Mouse (Mus musculus) embryo, embryonic 11.5 days (tissue): Measurements from ENCODE around the gene Chrm5.
"Not testable (repeated sequence)": the region's sequence is repeated elsewhere in the genome, so short reads cannot be mapped to it uniquely, and the experiment has no call there.

Source experiments
- DNase-seq: peaks from one replicate; pipeline ENCODE4 v3.0.0-alpha.2; 2012; ENCODE audit warnings: low read depth, low spot score

Gene Chrm5

DNA sequence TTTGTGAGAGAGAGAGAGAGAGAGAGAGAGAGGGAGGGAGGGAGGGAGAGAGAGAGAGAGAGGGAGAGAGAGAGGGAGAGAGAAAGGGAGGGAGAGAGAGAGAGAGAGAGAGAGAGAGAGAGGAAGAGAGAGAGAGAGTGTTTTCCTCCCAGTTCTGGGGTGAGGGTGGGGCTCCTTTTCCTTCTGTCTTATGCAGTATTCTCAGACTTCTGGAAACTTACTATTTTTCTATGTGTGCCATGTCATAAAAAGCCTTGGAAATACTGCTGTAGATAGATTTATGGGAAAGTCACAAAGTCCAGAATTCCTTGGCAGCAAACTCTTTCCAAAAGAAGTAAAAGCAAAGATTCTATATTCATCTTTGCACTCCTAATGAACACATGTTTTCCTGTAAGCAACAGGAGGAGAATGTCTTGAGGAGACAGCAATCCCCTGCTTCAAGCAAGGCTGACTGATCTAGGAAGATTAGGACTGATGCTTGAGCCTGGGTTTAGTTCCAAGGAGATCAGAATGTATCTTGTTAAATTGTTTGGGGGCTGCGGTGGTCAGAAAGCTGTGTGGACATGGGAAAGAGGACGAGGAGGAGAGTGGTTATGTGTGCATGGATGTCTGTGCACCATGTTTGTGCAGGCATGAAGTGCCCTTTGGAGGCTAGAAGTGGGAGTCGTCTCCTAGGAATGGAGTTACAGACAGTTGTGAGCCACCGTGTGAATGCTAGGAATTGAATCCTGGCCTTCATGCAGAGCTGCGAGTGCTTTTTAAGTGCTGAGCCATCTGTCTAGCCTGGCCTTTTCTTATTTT lies 2.2 kb upstream of the Chrm5 start:
- no peak for DNase-seq

DNA sequence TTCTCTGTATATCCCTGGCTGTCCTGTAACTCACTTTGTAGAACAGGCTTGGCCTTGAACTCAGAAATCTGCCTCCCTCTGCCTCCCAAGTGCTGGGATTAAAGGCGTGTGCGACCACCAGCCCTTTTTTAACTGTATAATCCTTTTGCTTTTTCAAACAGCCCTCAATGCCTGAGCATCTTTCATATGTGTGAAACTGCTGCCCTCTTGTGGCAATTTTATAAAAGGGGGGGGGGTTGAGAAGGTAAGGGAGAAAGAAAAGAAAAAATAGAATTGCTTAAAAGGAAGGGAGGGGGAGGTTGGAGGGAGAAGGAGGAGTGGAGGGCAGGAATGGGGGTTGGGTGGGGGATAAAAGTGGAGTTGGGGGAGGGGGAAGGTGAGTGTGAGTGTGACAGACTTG lies 995 bp upstream of the Chrm5 start:
- DNase-seq, result peak; percentile 57

DNA sequence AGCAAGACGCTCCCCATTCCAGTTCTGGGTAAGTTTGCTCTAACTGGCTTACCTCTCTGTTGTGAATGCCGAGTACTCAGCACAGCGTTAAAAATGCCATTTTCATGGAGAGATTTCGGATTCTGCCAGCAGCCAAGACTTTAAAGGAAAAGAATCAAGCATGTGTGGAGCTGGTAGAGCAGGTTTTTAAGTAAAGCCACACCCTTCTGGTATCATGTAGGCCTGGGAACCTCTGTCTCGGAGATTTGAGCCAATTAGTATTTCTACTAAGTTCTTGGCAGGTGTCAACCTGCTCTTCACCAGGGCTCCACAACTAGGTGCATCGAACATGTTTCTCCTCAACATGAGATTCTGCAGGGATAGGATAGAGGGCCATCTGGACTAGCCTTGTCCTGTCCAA lies 4.0 kb downstream of the Chrm5 start:
- no peak for DNase-seq

DNA sequence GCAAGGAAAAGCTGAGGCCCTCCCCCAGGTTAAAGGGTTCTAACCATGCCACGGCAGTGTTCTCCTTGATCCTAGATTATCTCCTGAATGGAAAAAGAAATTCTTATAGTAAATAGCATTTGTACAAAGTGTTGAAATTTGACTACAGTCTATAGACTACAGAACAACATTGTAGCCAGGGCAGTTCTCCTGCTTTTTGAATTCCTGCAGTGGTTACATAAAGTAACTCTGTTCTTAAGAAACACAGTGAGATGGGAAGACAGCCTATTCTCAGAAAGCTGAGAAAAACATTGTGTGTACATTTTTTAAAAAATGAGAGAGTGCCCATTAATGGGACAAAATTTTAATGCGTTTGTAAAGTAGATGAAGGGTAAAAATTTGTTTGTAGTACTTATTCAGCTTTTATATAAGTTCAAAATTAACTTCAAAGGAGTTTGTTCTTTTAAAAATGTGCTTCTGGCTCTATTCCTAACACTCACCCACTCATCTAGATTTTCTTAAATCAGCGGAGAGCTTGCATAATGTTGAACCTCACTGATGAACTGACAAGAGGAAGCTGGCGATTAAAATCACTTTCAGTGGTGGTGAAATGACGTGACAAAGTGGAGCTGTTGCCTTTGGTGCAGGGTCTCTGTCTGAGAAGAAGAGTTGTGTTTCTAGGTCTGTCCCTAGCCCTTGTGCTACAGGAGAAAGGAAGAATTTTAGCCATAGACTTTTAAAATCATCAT lies 5.4 kb downstream of the Chrm5 start:
- no peak for DNase-seq

DNA sequence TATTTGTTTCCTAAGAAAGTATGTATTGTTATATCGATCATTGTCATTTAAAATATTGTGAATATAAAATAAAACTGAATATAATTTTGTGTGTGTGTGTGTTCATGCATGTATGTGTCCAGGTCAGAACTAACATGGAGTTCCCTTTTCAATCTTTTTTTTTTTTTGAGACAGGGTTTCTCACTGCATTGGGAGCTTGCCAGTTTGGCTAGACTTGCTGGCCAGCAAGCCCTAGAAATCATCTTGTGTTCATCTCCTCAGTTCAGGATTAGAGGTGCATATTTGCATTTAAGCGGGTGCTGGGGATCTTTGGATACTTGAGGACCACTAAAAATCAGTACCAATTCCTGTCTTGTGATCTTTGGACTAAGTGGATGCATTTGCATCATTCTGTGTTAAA lies 8.5 kb downstream of the Chrm5 start:
- DNase-seq, result no peak

DNA sequence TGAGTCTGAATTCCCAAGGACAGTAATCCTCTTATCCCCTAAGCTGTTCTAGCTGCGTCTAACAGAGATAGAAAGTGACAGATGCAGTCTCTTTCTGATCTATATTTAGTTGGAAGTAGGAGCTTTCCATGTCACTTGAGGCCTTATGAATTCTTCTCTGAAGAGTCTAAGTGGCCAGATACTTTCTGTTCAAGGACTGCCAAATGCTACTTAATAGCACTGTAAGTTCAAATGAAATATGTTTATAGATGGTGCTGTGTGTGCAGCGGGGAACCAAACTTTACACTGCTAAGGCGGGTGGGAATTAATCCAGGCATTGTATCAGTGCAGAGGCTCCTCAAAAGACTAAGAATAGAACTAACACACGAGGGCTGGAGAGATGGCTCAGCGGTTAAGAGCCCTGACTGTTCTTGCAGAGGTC lies 9.6 kb downstream of the Chrm5 start:
- no peak for DNase-seq

DNA sequence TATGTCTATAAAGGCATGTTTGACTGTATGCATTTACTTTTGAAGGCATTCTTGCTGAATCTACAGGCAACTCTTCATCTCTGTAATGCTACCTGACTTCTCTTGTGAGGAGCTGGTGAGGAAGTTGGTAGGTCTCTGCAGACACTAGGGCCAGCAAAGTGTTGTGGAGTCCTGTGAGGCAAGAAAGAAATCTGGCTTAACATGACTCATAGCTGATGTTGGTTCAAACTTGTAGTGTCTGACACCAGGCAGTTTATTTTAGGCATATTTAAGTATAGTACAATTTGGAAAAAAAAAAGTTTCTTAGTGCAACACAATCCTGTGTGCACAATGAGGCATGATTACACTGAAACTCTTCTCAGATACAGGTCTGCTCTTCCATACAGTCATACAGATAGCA lies 11.0 kb downstream of the Chrm5 start:
- no peak for DNase-seq

DNA sequence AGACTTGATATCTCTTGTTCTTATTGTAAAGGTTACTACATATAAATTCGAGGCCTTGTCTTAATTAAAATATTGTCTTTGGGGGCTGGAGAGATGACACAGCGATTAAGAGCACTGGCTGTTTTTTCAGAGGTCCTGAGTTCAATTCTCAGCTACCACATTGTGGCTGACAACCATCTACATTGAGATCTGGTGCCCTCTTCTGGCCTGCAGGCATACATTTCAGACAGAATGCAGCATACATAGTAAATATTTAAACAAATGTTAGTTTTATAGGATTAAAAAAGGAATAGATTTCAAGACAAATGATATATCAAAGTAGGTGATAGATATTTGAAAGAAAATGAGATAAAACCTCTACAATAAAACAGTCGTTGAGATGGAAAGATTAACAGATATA lies 20.0 kb downstream of the Chrm5 start:
- no peak for DNase-seq

DNA sequence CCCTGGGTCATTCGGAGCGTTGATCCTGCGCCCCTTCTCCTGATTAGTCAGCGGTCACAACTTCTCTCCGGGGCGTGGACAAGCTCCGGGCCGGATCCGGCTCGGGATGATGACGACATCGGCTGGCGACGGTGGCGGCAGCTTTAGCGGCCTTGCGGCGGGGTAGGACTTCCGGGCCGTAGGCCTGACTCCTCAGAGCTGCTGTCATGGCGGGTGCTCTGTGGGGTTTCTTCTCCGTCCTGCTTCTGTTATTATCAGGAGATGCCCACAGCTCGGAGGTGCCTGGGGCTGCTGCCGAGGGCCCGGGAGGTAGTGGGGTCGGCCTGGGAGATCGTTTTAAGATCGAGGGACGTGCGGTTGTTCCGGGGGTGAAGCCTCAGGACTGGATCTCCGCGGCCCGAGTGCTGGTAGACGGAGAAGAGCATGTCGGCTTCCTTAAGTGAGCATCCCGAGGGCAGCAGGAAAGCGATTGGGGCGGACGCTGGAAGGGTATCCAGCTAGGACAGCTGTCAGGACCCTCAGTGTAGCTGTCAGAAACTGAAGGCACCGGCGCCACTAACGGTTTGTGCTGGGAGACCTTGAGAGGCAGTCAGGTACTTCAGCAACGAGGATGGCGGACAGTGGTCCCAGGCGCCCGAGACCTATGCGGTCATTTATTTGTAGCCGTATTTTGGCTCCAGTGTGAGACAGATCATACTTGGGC lies 25.6 kb downstream of the Chrm5 start, which contains the start of gene Emc7:
Gene Emc7 (plus strand): TSS at position 136 of the 703 bp plus-strand sequence.
- DNase-seq, result peak; percentile 87

DNA sequence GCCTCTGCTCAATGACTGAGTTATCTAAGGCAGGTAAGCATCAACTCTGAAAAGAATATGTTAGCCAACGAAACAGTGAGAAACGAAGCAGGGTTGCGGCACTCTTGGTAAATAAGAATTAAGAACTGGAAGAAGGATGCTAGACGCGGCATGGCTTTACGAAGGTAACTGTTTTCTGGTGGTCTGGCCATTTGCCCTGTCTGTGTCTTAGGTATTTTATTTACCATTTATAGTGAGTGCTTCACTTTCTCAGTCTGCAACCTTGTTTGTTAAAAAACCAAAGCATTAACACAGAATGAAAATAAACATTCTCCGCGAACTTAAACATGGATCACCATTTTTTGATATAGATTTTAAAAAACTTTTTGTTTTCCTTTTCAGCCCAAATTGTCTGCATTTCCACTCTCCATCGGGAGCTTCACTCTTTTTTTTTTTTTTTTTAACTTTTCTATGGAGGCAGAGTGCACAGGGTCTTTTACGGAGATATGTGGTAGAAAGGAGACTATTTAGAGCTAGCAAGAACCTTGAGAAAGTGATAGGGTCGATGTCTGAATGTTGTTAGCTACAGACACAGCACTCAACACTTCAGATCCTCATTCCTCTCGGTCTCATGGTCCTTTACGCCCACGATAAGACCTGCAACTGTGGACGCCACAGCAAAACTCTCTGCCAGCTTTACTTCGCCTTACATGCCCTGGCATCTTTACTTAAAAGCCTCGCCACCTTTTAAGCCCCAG lies 26.3 kb downstream of the Chrm5 start:
- no peak for DNase-seq

DNA sequence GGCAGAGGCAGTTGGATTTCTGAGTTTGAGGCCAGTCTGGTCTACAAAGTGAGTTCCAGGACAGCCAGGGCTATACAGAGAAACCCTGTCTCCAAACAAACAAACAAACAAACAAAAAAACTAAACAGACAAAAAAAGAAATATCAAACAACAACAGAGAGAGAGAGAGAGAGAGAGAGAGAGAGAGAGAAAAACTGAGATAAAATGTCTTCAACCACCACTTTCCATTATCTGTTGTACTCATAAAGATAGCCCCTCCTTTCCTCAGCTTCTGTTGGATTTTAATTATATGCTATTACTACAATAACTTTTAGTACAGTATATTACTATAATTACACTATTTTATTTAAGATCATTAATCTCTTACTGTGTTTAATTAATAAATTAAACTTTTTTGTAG lies 28.1 kb downstream of the Chrm5 start:
- DNase-seq, result not testable (repeated sequence)

DNA sequence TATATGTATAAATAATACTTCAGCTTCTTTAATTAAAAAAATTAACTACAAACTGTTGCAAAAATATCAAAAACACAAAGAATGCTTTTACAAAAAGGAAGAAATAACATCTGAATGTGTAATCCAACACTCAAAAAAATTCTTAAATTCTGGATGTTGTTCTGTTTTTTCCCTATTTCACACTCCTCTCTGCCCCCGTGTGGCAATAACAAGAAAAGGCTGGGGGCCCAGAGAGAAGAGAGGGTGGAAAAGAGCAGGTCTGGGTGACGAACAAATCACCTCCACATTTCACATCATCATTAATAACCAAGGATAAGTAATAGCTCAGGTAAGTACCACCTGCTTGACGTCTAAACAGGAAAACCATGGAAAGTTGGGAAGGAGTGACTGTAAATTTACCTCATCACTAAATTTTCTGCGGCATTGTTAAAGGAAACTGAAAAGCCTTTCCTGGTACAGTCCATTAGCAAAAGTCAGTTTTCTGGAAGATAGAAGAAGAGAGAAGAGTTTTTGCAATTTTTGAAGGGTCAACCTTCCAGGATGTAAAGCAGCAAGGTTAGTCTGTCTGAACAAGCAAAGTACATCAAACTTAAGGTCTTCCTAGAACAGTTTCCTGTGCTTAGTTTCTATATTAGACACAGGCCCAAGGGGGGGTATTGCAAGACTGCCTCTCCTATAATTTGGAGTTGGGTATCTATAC lies 30.8 kb downstream of the Chrm5 start:
- DNase-seq, result no peak

DNA sequence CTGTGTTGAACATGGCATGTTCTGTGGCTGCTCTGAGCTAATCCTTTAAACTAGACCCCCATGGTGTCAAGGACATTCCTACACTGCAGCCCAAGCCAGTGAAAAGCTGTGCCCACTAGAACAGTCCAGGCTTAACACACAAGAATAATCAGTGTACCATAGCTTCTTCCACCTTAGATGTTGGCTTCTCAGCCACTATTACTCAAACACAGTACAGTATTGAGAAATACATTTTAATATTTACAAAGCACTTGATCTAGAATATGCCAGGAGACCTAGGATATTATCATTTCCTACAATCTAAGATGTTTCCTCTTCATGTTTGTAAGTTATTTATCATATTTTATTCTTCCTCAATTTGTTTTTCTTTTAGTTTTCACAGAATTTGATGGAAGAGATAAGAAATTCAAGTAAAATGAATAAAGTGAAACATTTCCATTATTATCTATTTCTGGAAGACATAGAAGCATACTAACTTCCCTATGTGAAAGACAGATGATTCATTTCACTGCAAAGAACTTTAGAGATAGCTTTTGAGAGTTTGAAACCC lies 32.0 kb downstream of the Chrm5 start:
- DNase-seq, result no peak

DNA sequence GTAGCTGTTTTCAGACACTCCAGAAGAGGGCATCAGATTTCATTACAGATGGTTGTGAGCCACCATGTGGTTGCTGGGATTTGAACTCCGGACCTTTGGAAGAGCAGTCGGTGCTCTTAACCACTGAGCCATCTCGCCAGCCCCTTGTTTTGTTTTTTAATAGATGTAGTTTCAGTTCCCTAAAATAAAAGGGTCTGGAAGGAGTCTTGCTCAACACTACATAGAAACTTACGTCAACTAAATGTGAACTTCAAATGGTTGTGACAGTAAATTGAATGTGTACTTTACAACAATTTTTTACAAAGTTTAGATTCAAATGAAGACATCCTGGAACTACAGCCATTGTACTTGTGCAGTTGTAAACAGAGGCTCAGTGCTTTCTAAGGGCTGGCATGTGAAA lies 32.5 kb downstream of the Chrm5 start:
- not testable (repeated sequence) for DNase-seq

DNA sequence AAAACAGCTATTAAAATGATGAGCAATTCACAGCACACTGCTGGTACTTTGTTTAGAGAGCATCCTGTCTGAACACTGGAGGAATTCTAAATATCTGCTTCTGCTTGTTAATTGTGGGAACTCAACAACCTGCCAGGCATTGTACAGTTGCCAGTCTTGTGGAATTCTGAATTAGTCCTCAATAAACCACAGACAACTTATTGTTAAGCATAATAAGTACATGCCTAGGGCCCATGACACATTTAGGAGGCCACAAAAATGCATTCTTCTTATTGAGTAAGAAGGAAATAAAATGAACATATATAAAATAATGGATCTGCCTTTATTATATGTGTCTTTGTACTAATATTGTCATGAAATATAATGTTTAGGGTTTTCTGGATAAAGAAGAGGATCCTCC lies 35.1 kb downstream of the Chrm5 start:
- DNase-seq, result no peak

DNA sequence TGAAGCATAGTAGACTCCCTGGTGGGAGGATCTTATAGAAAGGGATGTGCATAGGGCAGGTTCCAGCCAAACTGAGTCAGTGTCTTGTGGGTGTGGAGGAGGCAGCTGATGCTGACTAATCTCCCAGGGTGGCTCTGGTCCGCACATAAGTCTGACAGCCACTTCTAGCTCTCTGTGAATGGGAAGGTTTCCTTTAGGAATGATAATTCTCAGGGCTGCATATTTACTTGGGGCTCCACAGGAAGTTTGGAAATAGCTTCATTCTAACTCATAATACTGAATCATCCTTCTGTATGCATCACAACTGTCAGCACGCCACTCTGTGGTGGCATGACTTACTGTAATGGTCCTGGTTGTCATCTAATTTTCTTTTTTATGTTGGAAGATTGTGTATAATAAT lies 37.1 kb downstream of the Chrm5 start:
- DNase-seq, result no peak

DNA sequence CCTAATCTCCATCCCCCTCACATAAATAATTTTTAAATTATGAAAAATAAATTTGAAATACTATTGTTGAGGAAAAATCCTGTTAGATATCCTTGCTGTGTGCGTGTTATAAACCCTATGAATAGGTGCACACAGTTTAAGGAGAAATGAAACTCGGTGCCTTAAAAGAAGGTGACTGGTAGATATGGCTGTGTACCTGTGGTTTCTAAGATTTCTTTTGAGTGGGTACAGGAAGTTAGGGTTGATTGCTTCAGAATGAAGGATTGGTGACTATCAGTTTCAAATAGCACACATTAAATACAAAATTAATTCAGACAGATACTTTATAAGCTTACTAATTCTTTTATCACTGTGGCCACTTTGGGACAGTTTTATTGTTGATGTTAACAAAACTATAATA lies 43.0 kb downstream of the Chrm5 start:
- no peak for DNase-seq

DNA sequence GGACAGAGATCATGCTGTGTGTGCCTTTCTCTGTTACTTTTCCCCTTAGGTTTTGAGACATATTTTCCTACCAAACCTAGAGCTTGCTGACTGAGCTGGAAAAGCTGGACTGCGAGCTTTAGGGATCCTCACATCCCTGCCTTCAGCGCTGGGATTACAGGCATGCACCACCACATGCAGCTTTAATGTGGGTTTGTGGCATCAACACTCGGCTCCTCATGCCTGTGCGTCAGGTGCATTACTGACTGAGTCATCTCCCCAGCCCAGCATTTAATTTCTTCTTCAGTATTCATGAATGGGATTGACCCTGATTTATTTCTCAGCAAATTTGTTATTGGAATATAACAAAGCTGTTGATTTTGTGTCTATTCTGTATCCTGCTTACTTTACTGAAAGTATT lies 44.3 kb downstream of the Chrm5 start:
- no peak for DNase-seq

DNA sequence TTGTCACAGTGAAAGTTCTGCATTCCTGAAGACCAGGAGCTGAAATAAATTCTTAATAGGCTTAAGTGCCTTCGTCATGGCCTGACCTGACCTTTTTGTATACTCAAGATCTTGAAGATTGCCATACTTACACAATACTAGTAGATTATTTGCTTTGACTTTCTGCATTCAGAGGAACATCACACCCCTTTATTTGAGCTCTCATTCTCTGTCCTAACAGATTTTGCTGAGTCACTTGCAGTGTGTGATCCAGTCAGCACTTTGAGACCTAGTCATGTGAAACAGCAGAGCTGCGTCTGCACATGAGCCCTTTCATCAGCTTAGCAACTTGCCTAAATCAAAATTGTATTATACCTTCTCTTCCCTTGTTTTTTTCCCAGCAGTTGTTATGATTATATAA lies 47.2 kb downstream of the Chrm5 start:
- DNase-seq, result no peak

DNA sequence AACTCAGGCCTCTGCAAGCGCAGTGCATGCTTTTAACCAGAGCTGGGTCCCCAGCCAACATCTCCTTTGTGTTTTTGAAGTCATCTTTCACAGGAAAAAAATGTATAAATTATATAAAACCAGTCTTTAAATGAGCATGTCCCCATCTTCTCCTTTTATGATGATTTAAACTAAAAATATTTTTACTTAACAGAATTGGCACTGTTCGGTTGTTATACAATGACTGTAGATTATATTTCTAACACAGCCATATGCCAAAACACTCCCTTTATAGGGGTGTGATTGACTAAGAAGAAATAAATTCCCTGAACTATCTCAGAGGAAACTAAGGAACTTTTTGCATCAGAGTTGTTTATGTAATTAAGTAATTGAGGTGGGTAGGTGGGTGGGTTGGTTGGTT lies 48.0 kb downstream of the Chrm5 start:
- DNase-seq, result no peak

DNA sequence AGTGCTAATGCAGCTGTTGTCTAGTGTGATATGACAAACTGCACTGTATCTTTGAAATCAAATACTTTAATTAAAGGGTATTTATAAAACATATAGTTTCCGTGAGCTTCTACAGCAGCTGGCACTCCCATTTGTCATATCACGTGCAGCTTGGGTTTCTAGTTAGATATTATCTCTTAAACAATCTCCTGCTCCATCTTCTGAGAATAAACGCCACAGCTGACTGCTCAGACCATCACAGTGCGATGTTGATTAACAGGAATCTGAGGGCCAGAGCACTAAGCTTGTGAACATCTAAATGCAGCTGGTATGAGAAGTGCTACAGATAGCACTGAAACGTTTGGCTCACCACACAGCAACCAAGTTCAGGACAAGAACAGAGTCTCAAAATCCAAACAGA lies 50.2 kb downstream of the Chrm5 start:
- DNase-seq, result no peak
